Mouse (Mus musculus): ENCODE data around the gene Rd3. TPM values are rescaled to one million over a fixed set of nuclear protein-coding genes. Genes with fewer than 3 reads are reported as not detected.

Rd3 gene
- total RNA-seq (2012; rRNA removed) (0.25 and 0.29 TPM in 2 replicates), total RNA-seq (2014; rRNA removed) (0.47 and 0.58 TPM in 2 replicates), polyA plus RNA-seq (2012; ENCODE audit: insufficient read length, low read depth) (0.44 and 0.55 TPM in 2 replicates)

DNA sequence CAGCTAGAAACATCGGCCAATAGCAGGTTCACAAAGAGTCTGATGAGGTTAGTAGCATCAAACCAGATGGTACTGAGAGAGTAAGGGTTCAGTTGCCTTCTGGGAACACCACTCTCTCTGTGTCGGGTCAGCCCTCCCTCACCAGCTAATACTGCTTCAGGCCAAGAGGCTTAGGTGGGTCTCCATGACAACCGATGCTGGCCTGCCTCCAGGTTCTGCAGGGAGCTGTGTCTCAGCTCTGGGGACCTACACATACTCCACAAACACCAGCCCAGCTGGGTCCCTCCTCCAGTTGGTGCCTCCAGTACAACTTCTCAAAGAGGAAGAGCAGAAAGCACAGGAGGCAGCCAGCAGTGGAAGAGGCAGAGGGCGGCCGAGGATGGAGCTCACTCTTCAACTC is at the start of gene Rd3:
Gene Rd3, plus strand, starts transcription at position 184 of the 400 bp plus-strand sequence.
- no peak within 1 kb of the TSS for H3K4me2 ChIP-seq (ENCODE audit: insufficient read depth, low read depth, poor library complexity, severe bottlenecking)
- no peak for TF ChIP-seq MAX (IDR thresholded peaks at IDR 0.05; ENCODE audit: low read length)
- TF ChIP-seq NELFE (IDR thresholded peaks at IDR 0.05; ENCODE audit: low read depth, low read length), result no peak
- TF ChIP-seq CTCF (conservative IDR thresholded peaks at IDR 0.05 in 1 of 2, IDR thresholded peaks at IDR 0.05 in 1 of 2; ENCODE audit: low read depth in 2 of 2, low read length in 2 of 2), result no peak
- no peak for TF ChIP-seq GABPA (IDR thresholded peaks at IDR 0.05; ENCODE audit: insufficient replicate concordance, low read depth, low read length)
- no peak for TF ChIP-seq CHD1 (IDR thresholded peaks at IDR 0.05; ENCODE audit: low read depth, low read length)
- no peak for TF ChIP-seq ZNF384 (IDR thresholded peaks at IDR 0.05; ENCODE audit: low read depth, low read length)
- no peak for TF ChIP-seq MEF2A (IDR thresholded peaks at IDR 0.05; ENCODE audit: borderline replicate concordance, low read depth, low read length)
- no peak within 1 kb of the TSS for H3K27ac ChIP-seq (ENCODE audit: insufficient read depth, low read depth)
- no peaks in the 10 kb centered on the region for H3K36me3 ChIP-seq (replicated peaks in 1 of 2; ENCODE audit: control insufficient read depth in 1 of 2, insufficient read depth in 1 of 2, low read length in 1 of 2)
- H3K9ac ChIP-seq (ENCODE audit: insufficient read depth, low read depth), result no peak within 1 kb of the TSS
- no peak for DNase-seq (ENCODE audit: extremely low read depth)
- peaks cover 19 to 69% of the 10 kb centered on the region in 2 experiments for H3K4me1 ChIP-seq (ENCODE audit: control insufficient read depth in 1 of 2, insufficient read depth in 2 of 2)
- H3K27me3 ChIP-seq (replicated peaks), result no peaks in the 10 kb centered on the region
- H3K9me3 ChIP-seq (replicated peaks; ENCODE audit: low read length), result no peaks in the 10 kb centered on the region
- dilution Hi-C loops (cut with MboI; ENCODE audit: extremely low pct_ligation_motif_present, extremely low pct_unique_long_range_greater_than_20kb, low sequenced_read_pairs), result no loop called here
- in situ Hi-C loops (cut with MboI; ENCODE audit: low pct_ligation_motif_present, low pct_unique_long_range_greater_than_20kb, low sequenced_read_pairs), result no loop called here
- no peaks in the 10 kb centered on the region for H3K79me2 ChIP-seq (replicated peaks; ENCODE audit: control insufficient read depth, extremely low read depth, insufficient read depth, poor library complexity, severe bottlenecking)
- no peak within 1 kb of the TSS for H3K4me3 ChIP-seq (replicated peaks in 1 of 3; ENCODE audit: low read depth in 2 of 3, low read length in 2 of 3, poor library complexity in 1 of 3)

DNA sequence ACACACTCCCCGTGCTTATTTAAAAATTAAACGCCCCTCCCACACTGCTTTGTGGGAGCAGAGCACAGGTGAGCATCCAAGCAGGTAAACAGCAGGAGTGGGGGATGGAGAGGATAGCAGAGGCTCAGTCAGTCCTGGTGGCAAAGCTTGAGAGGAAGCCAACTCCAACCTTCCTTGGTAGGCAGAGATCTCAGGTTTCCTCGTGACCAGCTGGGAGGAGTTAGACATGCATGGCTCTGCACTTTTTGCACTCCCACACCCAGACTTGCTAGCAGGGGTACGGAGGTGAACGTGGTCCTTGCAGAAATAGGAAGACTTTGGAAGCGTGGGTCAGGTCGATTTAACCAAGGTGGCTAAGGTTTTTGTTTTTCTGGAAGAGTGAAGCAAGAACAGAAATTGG is 48.8 kb upstream of the Rd3 start:
- DNase-seq (ENCODE audit: extremely low read depth), result no peak

DNA sequence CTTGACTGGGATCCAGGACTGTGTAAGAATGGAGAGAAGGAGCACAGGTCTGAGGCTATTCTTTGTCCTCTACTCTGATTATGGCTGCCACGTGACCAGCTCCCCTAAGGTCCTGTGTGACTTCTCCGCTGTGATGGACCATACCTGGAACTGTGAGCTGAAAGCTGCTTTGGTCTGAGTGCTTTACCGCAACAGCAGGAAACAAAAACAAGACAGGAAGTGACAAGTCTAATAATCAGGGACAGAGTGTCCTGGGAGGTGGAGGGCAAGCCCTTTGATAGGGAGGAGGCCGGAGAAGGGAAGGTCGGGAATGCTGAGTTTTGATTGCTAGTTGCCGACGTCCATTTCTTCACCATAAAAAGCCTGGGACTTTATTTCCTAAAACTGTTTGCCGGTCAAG is 48.1 kb upstream of the Rd3 start:
- peaks cover 25% of the 10 kb centered on the region for H3K27me3 ChIP-seq (replicated peaks)
- DNase-seq (ENCODE audit: extremely low read depth), result no peak
- H3K27ac ChIP-seq (ENCODE audit: insufficient read depth, low read depth), result no peak overlapping the region
- H3K9ac ChIP-seq (ENCODE audit: insufficient read depth, low read depth), result no peak overlapping the region
- in situ Hi-C loops (cut with MboI; ENCODE audit: low pct_ligation_motif_present, low pct_unique_long_range_greater_than_20kb, low sequenced_read_pairs) (no loop called here), dilution Hi-C loops (cut with MboI; ENCODE audit: extremely low pct_ligation_motif_present, extremely low pct_unique_long_range_greater_than_20kb, low sequenced_read_pairs) (no loop called here)
- H3K4me1 ChIP-seq (ENCODE audit: control insufficient read depth in 1 of 2, insufficient read depth in 2 of 2), result no peaks in the 10 kb centered on the region
- no peaks in the 10 kb centered on the region for H3K9me3 ChIP-seq (replicated peaks; ENCODE audit: low read length)
- H3K4me3 ChIP-seq (replicated peaks in 1 of 3; ENCODE audit: low read depth in 2 of 3, low read length in 2 of 3, poor library complexity in 1 of 3), result no peak overlapping the region
- TF ChIP-seq MYC (IDR thresholded peaks at IDR 0.05; ENCODE audit: low read depth, low read length), result no peak
- no peak for TF ChIP-seq USF1 (IDR thresholded peaks at IDR 0.05; ENCODE audit: low read depth, low read length)
- TF ChIP-seq E2F4 (IDR thresholded peaks at IDR 0.05; ENCODE audit: insufficient replicate concordance, low read depth, low read length), result no peak
- TF ChIP-seq MEF2A (IDR thresholded peaks at IDR 0.05; ENCODE audit: borderline replicate concordance, low read depth, low read length), result no peak
- TF ChIP-seq SMC3 (IDR thresholded peaks at IDR 0.05; ENCODE audit: low read depth, low read length), result no peak
- TF ChIP-seq BHLHE40 (IDR thresholded peaks at IDR 0.05; ENCODE audit: low read depth, low read length), result no peak
- TF ChIP-seq ZC3H11A (IDR thresholded peaks at IDR 0.05; ENCODE audit: low read depth, low read length), result no peak
- TF ChIP-seq JUND (conservative IDR thresholded peaks at IDR 0.05; ENCODE audit: low read depth, low read length), result no peak
- no peak for TF ChIP-seq ETS1 (conservative IDR thresholded peaks at IDR 0.05; ENCODE audit: low read depth, low read length)
- TF ChIP-seq POLR2AphosphoS2 (IDR thresholded peaks at IDR 0.05; ENCODE audit: low read depth, low read length), result no peak
- TF ChIP-seq ZNF384 (IDR thresholded peaks at IDR 0.05; ENCODE audit: low read depth, low read length), result no peak
- no peak for TF ChIP-seq HCFC1 (IDR thresholded peaks at IDR 0.05; ENCODE audit: low read depth, low read length)
- TF ChIP-seq CTCF (conservative IDR thresholded peaks at IDR 0.05 in 1 of 2, IDR thresholded peaks at IDR 0.05 in 1 of 2; ENCODE audit: low read depth in 2 of 2, low read length in 2 of 2), result no peak
- no peak for TF ChIP-seq MXI1 (IDR thresholded peaks at IDR 0.05; ENCODE audit: low read depth, low read length)
- no peak for TF ChIP-seq CHD2 (IDR thresholded peaks at IDR 0.05; ENCODE audit: low read length)
- no peak for TF ChIP-seq IRF4 (IDR thresholded peaks at IDR 0.05; ENCODE audit: low read depth, low read length)
- no peak for TF ChIP-seq EP300 (IDR thresholded peaks at IDR 0.05; ENCODE audit: low read length)
- no peak for TF ChIP-seq MAX (IDR thresholded peaks at IDR 0.05; ENCODE audit: low read length)
- TF ChIP-seq RCOR1 (conservative IDR thresholded peaks at IDR 0.05; ENCODE audit: low read depth, low read length), result no peak
- no peaks in the 10 kb centered on the region for H3K36me3 ChIP-seq (replicated peaks in 1 of 2; ENCODE audit: control insufficient read depth in 1 of 2, insufficient read depth in 1 of 2, low read length in 1 of 2)
- H3K4me2 ChIP-seq (ENCODE audit: insufficient read depth, low read depth, poor library complexity, severe bottlenecking), result no peak overlapping the region
- no peaks in the 10 kb centered on the region for H3K79me2 ChIP-seq (replicated peaks; ENCODE audit: control insufficient read depth, extremely low read depth, insufficient read depth, poor library complexity, severe bottlenecking)

More for the DNA sequence above, 48.8 kb upstream of the Rd3 start:
- in situ Hi-C loops (cut with MboI; ENCODE audit: low pct_ligation_motif_present, low pct_unique_long_range_greater_than_20kb, low sequenced_read_pairs) (no loop called here), dilution Hi-C loops (cut with MboI; ENCODE audit: extremely low pct_ligation_motif_present, extremely low pct_unique_long_range_greater_than_20kb, low sequenced_read_pairs) (no loop called here)
- H3K9me3 ChIP-seq (replicated peaks; ENCODE audit: low read length), result no peaks in the 10 kb centered on the region
- peaks cover 25% of the 10 kb centered on the region for H3K27me3 ChIP-seq (replicated peaks)
- H3K4me3 ChIP-seq (replicated peaks in 1 of 3; ENCODE audit: low read depth in 2 of 3, low read length in 2 of 3, poor library complexity in 1 of 3), result no peak overlapping the region
- no peak overlapping the region for H3K9ac ChIP-seq (ENCODE audit: insufficient read depth, low read depth)
- no peak overlapping the region for H3K4me2 ChIP-seq (ENCODE audit: insufficient read depth, low read depth, poor library complexity, severe bottlenecking)
- H3K4me1 ChIP-seq (ENCODE audit: control insufficient read depth in 1 of 2, insufficient read depth in 2 of 2), result no peaks in the 10 kb centered on the region
- H3K79me2 ChIP-seq (replicated peaks; ENCODE audit: control insufficient read depth, extremely low read depth, insufficient read depth, poor library complexity, severe bottlenecking), result no peaks in the 10 kb centered on the region
- no peak overlapping the region for H3K27ac ChIP-seq (ENCODE audit: insufficient read depth, low read depth)
- H3K36me3 ChIP-seq (replicated peaks in 1 of 2; ENCODE audit: control insufficient read depth in 1 of 2, insufficient read depth in 1 of 2, low read length in 1 of 2), result no peaks in the 10 kb centered on the region
- no peak for TF ChIP-seq ETS1 (conservative IDR thresholded peaks at IDR 0.05; ENCODE audit: low read depth, low read length)

Measured in CH12.LX (cell line).